Mouse (Mus musculus): ENCODE measurements around the gene Nab1. TPM values are rescaled to one million over a fixed set of nuclear protein-coding genes. Genes with fewer than 3 reads are reported as not detected.

Nab1 gene
- polyA plus RNA-seq, 1 experiment from 2014 or later, result 13.5 TPM

- DNase-seq (ENCODE audit: low spot score), result no peak
These were observed 1.6 kb downstream of the Nab1 start for GRCm38 (mm10) chr1:52498786-52499450.

GRCm38 (mm10) chr1:52489538-52490181, 10.8 kb downstream of the Nab1 start:
- TF ChIP-seq EP300 (optimal IDR thresholded peaks at IDR 0.05) (no peak), CTCF (IDR thresholded peaks at IDR 0.05; ENCODE audit: low read depth) (peak; percentile 47)
- H3K36me3 ChIP-seq (ENCODE audit: control insufficient read depth, insufficient read depth, low read length), result no peaks in the 10 kb centered on the region
- no peak overlapping the region for H3K9ac ChIP-seq (ENCODE audit: low read length)
- no peak overlapping the region for H3K27ac ChIP-seq (replicated peaks)
- H3K9me3 ChIP-seq (ENCODE audit: control insufficient read depth, low read length), result no peaks in the 10 kb centered on the region
- ATAC-seq (ENCODE audit: low FRiP score, low TSS enrichment), result no peak
- 76% methylated on average over 7 of the region's 7 CpGs for WGBS
- H3K4me3 ChIP-seq (ENCODE audit: low read depth, low read length), result no peak overlapping the region
- DNase-seq (ENCODE audit: low spot score), result no peak
- H3K4me1 ChIP-seq (replicated peaks; ENCODE audit: control insufficient read depth, insufficient read depth), result no peaks in the 10 kb centered on the region
- no peaks in the 10 kb centered on the region for H3K27me3 ChIP-seq (ENCODE audit: control insufficient read depth, insufficient read depth, low read length)
- no peak overlapping the region for H3K4me2 ChIP-seq (replicated peaks; ENCODE audit: low read depth)

More at GRCm38 (mm10) chr1:52498786-52499450, 1.6 kb downstream of the Nab1 start:
- H3K36me3 ChIP-seq (ENCODE audit: control insufficient read depth, insufficient read depth, low read length), result no peaks in the 10 kb centered on the region
- H3K27me3 ChIP-seq (ENCODE audit: control insufficient read depth, insufficient read depth, low read length), result no peaks in the 10 kb centered on the region
- no peak for TF ChIP-seq EP300 (optimal IDR thresholded peaks at IDR 0.05)
- no peak for TF ChIP-seq CTCF (IDR thresholded peaks at IDR 0.05; ENCODE audit: low read depth)
- peak overlapping the region; percentile 81 for H3K4me3 ChIP-seq (ENCODE audit: low read depth, low read length)
- H3K9me3 ChIP-seq (ENCODE audit: control insufficient read depth, low read length), result no peaks in the 10 kb centered on the region
- no peak overlapping the region for H3K9ac ChIP-seq (ENCODE audit: low read length)
- 13% methylated on average over 6 of the region's 6 CpGs for WGBS
- peak overlapping the region; percentile 85 for H3K4me2 ChIP-seq (replicated peaks; ENCODE audit: low read depth)
- ATAC-seq (ENCODE audit: low FRiP score, low TSS enrichment), result no peak
- H3K4me1 ChIP-seq (replicated peaks; ENCODE audit: control insufficient read depth, insufficient read depth), result 0 out of 2 replicates have a peak, but pooled peaks cover 6% of the 10 kb centered on the region
- H3K27ac ChIP-seq (replicated peaks), result no peak overlapping the region

GRCm38 (mm10) chr1:52484980-52485379, 15.5 kb downstream of the Nab1 start:
- WGBS, result 95% methylated on average over 4 of the region's 4 CpGs
- no peak overlapping the region for H3K4me3 ChIP-seq (ENCODE audit: low read depth, low read length)
- H3K4me1 ChIP-seq (replicated peaks; ENCODE audit: control insufficient read depth, insufficient read depth), result no peaks in the 10 kb centered on the region
- no peaks in the 10 kb centered on the region for H3K27me3 ChIP-seq (ENCODE audit: control insufficient read depth, insufficient read depth, low read length)
- DNase-seq (ENCODE audit: low spot score), result no peak
- H3K36me3 ChIP-seq (ENCODE audit: control insufficient read depth, insufficient read depth, low read length), result no peaks in the 10 kb centered on the region
- H3K27ac ChIP-seq (replicated peaks), result no peak overlapping the region
- TF ChIP-seq EP300 (optimal IDR thresholded peaks at IDR 0.05) (no peak), CTCF (IDR thresholded peaks at IDR 0.05; ENCODE audit: low read depth) (no peak)
- no peak for ATAC-seq (ENCODE audit: low FRiP score, low TSS enrichment)
- no peak overlapping the region for H3K9ac ChIP-seq (ENCODE audit: low read length)
- no peaks in the 10 kb centered on the region for H3K9me3 ChIP-seq (ENCODE audit: control insufficient read depth, low read length)
- H3K4me2 ChIP-seq (replicated peaks; ENCODE audit: low read depth), result no peak overlapping the region

GRCm38 (mm10) chr1:52474291-52474690, 26.2 kb downstream of the Nab1 start:
- H3K27ac ChIP-seq (replicated peaks), result no peak overlapping the region
- TF ChIP-seq CTCF (IDR thresholded peaks at IDR 0.05; ENCODE audit: low read depth), result no peak
- no peaks in the 10 kb centered on the region for H3K4me1 ChIP-seq (replicated peaks; ENCODE audit: control insufficient read depth, insufficient read depth)
- no peaks in the 10 kb centered on the region for H3K9me3 ChIP-seq (ENCODE audit: control insufficient read depth, low read length)
- no peak overlapping the region for H3K4me3 ChIP-seq (ENCODE audit: low read depth, low read length)
- no peak overlapping the region for H3K4me2 ChIP-seq (replicated peaks; ENCODE audit: low read depth)
- no peak for ATAC-seq (ENCODE audit: low FRiP score, low TSS enrichment)
- DNase-seq (ENCODE audit: low spot score), result no peak
- H3K36me3 ChIP-seq (ENCODE audit: control insufficient read depth, insufficient read depth, low read length), result 0 out of 2 replicates have a peak, but pooled peaks cover 6% of the 10 kb centered on the region
- no peaks in the 10 kb centered on the region for H3K27me3 ChIP-seq (ENCODE audit: control insufficient read depth, insufficient read depth, low read length)
- WGBS, result 76% methylated on average over 1 of the region's 1 CpGs
- H3K9ac ChIP-seq (ENCODE audit: low read length), result no peak overlapping the region

GRCm38 (mm10) chr1:52470811-52471489, 29.5 kb downstream of the Nab1 start:
- Histone ChIP-seq H3K36me3 (ENCODE audit: control insufficient read depth, insufficient read depth, low read length) (0 out of 2 replicates have a peak, but pooled peaks cover 3% of the 10 kb centered on the region), H3K27ac (replicated peaks) (no peak overlapping the region), H3K9me3 (ENCODE audit: control insufficient read depth, low read length) (no peaks in the 10 kb centered on the region), H3K4me2 (replicated peaks; ENCODE audit: low read depth) (no peak overlapping the region), H3K9ac (ENCODE audit: low read length) (no peak overlapping the region), H3K4me1 (replicated peaks; ENCODE audit: control insufficient read depth, insufficient read depth) (no peaks in the 10 kb centered on the region), H3K27me3 (ENCODE audit: control insufficient read depth, insufficient read depth, low read length) (no peaks in the 10 kb centered on the region), H3K4me3 (ENCODE audit: low read depth, low read length) (no peak overlapping the region)
- no peak for ATAC-seq (ENCODE audit: low FRiP score, low TSS enrichment)
- TF ChIP-seq EP300 (optimal IDR thresholded peaks at IDR 0.05), result no peak
- TF ChIP-seq CTCF (IDR thresholded peaks at IDR 0.05; ENCODE audit: low read depth), result no peak
- 59% methylated on average over 7 of the region's 7 CpGs for WGBS
- DNase-seq (ENCODE audit: low spot score), result no peak

Data from stomach, postnatal 0 days (tissue).